Mouse (Mus musculus): ENCODE data around the gene Faap100. TPM values are rescaled to one million over a fixed set of nuclear protein-coding genes. Genes with fewer than 3 reads are reported as not detected.
"Not testable (repeated sequence)": the region's sequence is repeated elsewhere in the genome, so short reads cannot be mapped to it uniquely, and the experiment has no call there.

Faap100 gene
- polyA plus RNA-seq, 1 experiment = 13.1 TPM

DNA sequence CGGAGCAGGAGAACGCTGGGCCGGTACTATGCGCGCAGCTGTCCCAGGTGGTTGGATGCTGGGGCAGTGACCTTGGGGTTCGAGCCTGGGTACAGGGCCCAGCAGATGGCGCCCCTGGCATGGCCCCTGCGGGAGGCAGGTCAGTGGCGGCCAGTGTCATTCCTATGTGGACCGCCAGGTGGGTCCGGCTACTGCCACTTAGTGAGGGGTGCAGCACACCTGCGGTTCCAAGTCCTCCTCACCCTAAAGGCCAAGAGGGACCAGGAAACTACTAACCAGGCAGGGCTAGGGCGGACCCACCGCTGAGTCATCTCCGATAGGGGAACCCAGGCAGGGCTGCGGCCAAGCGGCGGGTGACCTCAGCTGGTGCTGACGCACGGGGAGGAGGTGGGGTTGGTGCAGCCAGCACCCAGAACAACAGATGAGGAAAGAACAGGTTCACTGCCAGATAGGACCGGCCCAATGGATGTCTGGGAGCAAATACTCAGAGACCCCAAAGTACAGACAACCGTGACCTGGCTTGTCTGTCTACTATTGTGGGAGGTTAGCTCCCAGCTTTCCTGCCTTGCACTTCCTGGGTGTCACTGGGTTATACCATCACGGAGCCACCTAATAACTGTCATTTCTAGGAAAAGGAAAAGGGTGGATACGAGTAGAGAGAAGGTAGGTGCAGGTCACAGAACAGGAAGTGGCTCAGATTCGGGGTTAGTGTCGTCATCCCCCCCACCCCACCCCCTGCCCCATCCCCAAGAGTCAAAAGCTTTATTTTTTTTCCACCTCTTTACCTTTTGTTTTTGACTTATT is 24.9 kb downstream of the Faap100 start:
- Histone ChIP-seq H3K4me3 (ENCODE audit: insufficient read depth, low read length) (peak overlapping the region; percentile 38), H3K27ac (ENCODE audit: insufficient read depth, low read depth, low read length) (peak overlapping the region; percentile 87), H3K4me1 (ENCODE audit: control insufficient read depth, insufficient read depth, low read length) (peaks cover 58% of the 10 kb centered on the region)
- TF ChIP-seq POLR2A (IDR thresholded peaks at IDR 0.05; ENCODE audit: borderline replicate concordance, low read depth, low read length) (no peak), CTCF (IDR thresholded peaks at IDR 0.05; ENCODE audit: low read depth, low read length) (peak; percentile 57; the same call in 1 of the 2 replicates)

DNA sequence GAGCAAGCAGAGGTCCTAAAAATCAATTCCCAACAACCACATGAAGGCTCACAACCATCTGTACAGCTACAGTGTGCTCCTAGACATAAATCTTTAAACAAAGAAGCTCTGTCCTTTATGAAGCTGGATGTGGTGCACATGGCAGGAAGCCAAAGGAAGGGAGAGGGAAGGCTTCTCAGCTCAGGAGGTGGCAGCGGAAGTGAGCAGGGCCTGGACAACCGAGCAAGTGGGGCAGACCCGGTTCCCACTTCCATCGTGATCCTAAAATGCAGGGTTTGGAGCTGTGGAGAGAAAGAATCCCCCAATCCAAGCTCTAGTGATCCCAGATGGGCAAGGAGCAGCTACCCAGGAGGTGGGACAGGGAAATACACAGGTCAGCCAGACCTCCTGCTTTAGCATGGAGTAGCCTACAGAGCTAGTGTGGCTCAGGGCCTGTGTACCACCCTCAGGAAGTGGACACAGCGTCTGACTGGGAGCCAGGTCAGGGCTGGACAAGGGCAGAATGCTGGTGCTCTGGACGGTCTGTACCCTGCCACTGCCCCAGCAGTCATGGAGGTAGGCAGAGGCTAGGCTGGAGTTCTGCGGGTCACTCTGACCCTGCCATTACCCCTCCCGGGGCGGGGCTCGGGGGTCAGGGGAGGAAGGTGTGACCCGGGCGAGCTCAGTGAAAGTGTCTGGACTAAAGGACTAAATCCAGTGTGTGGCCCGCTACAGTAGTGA is 25.8 kb downstream of the Faap100 start:
- TF ChIP-seq CTCF (IDR thresholded peaks at IDR 0.05; ENCODE audit: low read depth, low read length) (no peak), POLR2A (IDR thresholded peaks at IDR 0.05; ENCODE audit: borderline replicate concordance, low read depth, low read length) (no peak)
- Histone ChIP-seq H3K27ac (ENCODE audit: insufficient read depth, low read depth, low read length) (peak overlapping the region; percentile 87), H3K4me3 (ENCODE audit: insufficient read depth, low read length) (peak overlapping the region; percentile 27), H3K4me1 (ENCODE audit: control insufficient read depth, insufficient read depth, low read length) (peaks cover 51% of the 10 kb centered on the region)

DNA sequence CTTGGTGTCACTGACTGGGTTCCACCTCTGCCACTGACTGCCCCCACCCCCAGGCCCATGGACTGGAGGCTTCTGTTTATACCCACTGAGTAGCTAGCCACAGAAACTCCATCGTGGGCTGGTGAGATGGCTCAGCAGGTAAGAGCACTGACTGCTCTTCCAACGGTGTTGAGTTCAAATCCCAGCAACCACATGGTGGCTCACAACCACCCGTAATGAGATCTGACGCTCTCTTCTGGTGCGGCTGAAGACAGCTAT is 26.5 kb downstream of the Faap100 start:
- Histone ChIP-seq H3K27ac (ENCODE audit: insufficient read depth, low read depth, low read length) (peak overlapping the region; percentile 87), H3K4me1 (ENCODE audit: control insufficient read depth, insufficient read depth, low read length) (peaks cover 47% of the 10 kb centered on the region)
- not testable (repeated sequence) for H3K4me3 ChIP-seq (ENCODE audit: insufficient read depth, low read length)

DNA sequence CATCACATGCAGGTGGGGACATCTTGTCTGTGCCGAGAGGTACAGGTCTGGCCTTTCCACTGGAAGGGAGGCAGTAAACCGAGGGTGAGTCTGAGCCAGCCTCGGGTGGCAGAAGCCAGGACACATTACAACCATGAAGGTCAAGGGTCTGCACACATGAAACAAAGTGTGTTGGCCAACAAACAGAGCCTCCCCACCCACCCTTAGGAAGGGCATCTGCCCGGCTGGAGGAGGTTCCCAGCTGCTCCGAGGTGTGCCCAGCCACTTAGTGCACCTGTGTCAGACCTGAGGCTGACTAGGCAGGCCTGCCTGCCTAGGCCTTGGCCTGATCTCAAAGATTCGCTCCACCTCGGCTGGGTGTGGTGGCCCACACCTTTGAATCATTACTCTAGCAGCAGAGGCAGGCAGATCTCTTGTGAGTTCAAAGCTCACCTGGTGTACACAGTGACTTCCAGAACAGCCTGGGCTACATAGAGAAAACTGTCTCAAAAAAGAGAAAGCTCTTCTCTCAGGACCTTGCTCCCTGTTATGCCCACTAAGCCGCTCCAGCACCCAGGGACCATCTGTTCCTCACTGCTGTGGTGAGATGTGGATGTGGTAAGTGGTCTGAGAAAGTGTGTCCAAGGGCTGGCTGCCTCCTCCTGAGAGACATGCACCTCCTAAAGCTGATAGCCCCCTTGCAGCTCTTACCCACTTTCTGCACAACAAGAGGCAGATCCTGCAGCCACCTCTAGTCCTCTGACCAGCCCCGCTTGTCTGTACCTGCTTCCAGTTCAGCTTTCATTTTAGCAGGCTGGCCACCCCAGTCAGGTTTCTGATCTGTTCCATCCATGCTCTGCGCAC is 27.1 kb downstream of the Faap100 start:
- no peak overlapping the region for H3K4me3 ChIP-seq (ENCODE audit: insufficient read depth, low read length)
- no peak for TF ChIP-seq CTCF (IDR thresholded peaks at IDR 0.05; ENCODE audit: low read depth, low read length)
- H3K4me1 ChIP-seq (ENCODE audit: control insufficient read depth, insufficient read depth, low read length) = peaks cover 47% of the 10 kb centered on the region
- peak overlapping the region; percentile 49 for H3K27ac ChIP-seq (ENCODE audit: insufficient read depth, low read depth, low read length)

DNA sequence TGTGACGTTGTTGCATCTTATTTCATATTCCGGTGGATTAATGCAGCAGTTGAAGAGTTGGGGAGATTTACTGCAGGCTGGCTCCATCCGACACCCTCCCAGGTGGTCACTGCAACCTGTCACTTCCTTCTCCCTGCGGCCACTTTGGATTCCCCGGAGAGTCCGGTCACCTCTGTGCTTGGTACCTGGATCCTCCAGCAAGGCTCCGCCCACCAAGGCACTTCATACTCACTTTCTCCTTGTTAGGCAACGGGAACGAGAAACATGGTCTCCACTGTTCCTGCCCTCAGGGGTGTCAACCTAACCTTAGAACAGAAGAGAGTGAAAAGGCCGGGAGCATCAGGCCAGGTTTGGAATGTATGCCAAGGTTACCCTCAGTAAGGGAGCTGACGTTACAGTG is 27.9 kb downstream of the Faap100 start:
- Histone ChIP-seq H3K27ac (ENCODE audit: insufficient read depth, low read depth, low read length) (peak overlapping the region; percentile 88), H3K4me1 (ENCODE audit: control insufficient read depth, insufficient read depth, low read length) (peaks cover 45% of the 10 kb centered on the region), H3K4me3 (ENCODE audit: insufficient read depth, low read length) (peak overlapping the region; percentile 73)
- TF ChIP-seq CTCF (IDR thresholded peaks at IDR 0.05; ENCODE audit: low read depth, low read length) = no peak
- TF ChIP-seq POLR2A (IDR thresholded peaks at IDR 0.05; ENCODE audit: borderline replicate concordance, low read depth, low read length) = no peak

DNA sequence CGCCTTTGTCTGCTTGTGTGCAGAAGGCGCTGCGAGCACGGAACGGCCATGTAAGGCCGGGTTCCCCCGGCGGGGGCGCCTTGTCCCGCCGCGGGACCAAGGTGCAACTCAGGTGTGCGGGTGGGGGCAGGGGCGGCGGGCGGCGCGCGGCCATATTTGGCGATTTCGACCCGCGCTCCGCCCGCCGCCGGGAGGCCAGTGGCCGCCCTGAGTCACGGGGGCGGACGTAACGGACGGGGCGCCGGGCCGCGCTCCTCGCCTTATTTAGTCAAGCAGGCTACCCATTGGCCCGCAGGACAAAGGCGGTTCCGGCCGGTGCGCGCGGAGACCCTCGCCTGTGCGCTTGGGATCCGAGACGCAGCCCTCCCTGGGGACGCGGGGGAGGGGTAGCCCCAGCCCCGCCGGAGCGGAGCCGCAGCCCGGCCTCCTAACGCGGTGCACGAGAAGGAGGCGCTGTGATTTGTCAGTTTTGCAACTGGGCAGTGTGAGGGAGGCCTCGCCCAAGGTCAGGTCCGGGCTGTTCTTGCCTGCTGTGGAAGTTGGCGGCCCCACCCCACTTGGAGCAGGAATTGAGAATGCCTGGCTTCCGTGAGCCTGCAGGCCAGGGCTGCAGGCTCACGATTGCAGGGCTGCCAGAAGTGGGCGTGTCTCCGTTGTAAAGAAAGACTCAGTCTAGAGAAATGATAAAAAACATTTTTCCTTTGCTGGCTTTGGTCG is 28.4 kb downstream of the Faap100 start:
- peaks cover 41% of the 10 kb centered on the region for H3K4me1 ChIP-seq (ENCODE audit: control insufficient read depth, insufficient read depth, low read length)
- TF ChIP-seq POLR2A (IDR thresholded peaks at IDR 0.05; ENCODE audit: borderline replicate concordance, low read depth, low read length) (no peak), CTCF (IDR thresholded peaks at IDR 0.05; ENCODE audit: low read depth, low read length) (no peak)
- peak overlapping the region; percentile 73 for H3K4me3 ChIP-seq (ENCODE audit: insufficient read depth, low read length)
- H3K27ac ChIP-seq (ENCODE audit: insufficient read depth, low read depth, low read length) = peak overlapping the region; percentile 88

DNA sequence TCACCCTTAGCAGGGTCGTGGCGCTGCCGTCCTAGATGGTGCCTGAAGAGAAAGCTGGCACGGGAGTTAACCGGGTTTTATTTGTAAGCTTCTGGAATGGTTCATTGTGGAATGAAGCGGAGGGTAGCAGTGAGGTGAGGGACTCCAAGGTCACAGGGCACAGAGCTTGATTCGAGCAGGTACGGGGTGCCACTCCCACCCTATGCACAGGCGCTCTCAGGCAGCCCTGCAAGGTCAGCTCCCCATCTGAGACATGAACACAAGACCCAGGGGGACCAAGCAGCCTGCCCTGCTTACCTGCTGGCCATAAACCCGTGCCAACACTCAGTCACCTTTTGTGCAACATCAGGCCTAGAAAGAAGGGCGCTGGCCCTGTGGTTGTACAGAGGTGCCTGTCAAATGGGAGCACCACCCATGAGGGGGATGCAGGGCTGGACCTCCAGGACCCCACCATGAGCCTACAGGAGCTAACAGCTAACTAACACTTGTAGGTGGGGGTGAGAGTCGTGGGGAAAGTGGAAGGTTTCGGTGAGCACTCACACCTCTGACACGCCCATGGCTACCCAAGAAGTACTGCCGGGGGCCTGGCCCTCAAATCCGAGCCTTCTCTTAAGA is 29.1 kb downstream of the Faap100 start:
- peaks cover 34% of the 10 kb centered on the region for H3K4me1 ChIP-seq (ENCODE audit: control insufficient read depth, insufficient read depth, low read length)
- peak overlapping the region; percentile 73 for H3K4me3 ChIP-seq (ENCODE audit: insufficient read depth, low read length)
- TF ChIP-seq POLR2A (IDR thresholded peaks at IDR 0.05; ENCODE audit: borderline replicate concordance, low read depth, low read length) (no peak), CTCF (IDR thresholded peaks at IDR 0.05; ENCODE audit: low read depth, low read length) (no peak)
- H3K27ac ChIP-seq (ENCODE audit: insufficient read depth, low read depth, low read length) = peak overlapping the region; percentile 88

DNA sequence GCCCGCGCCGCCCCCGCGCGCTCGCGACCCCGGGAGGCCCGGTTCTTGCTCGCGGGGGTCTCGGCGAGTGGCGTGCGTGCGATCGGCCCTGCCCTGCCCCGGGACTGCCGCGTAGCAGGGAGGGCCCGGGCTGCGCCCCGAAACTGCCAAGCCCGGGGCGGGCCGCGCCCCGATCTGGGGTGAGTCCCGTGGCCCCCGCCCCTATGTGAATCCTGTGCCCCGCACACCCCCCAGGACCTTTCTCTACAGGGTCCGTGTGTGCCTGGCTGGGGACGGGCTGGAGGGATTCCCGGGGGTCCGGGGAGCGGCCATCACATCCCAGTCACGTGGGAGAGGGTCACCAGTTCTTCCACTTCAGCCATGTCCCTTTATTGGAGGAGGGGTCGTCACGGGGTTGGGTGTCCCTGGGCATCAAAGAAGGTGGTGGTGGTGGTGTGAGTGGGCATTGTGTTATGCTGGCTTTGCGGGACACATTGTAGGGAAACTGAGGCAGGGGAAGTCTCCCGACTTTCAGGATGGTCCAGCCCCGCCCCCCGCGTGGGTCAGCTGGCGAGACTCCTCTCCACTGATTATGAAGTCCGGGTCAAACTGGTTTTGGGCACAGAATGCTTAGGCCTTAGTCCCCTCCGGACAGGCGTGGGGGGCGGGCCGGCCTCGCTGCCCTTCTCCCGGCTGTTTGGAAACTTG is 29.7 kb downstream of the Faap100 start:
- peaks cover 29% of the 10 kb centered on the region for H3K4me1 ChIP-seq (ENCODE audit: control insufficient read depth, insufficient read depth, low read length)
- H3K27ac ChIP-seq (ENCODE audit: insufficient read depth, low read depth, low read length) = peak overlapping the region; percentile 88
- peak overlapping the region; percentile 73 for H3K4me3 ChIP-seq (ENCODE audit: insufficient read depth, low read length)
- TF ChIP-seq POLR2A (IDR thresholded peaks at IDR 0.05; ENCODE audit: borderline replicate concordance, low read depth, low read length) = no peak
- TF ChIP-seq CTCF (IDR thresholded peaks at IDR 0.05; ENCODE audit: low read depth, low read length) = no peak

Measured in bone marrow macrophage, adult 2 months (primary cell).